Mouse (Mus musculus) heart, adult 2 months (tissue): ENCODE data around the gene Mocs1. TPM values are rescaled to one million over a fixed set of nuclear protein-coding genes. Genes with fewer than 3 reads are reported as not detected.

Source experiments
- DNase-seq, 2 experiments: peaks; one replicate each; pipeline ENCODE4 v3.0.0; 2021
- H3K27ac ChIP-seq: fragments of 200-600 bp; 2 replicates; pipeline ENCODE4 v1.8.1; 2022
- H3K27me3 ChIP-seq: fragments of 200-500 bp; 2 replicates; pipeline ENCODE4 v1.6.1; 2012; ENCODE audit warnings: mild to moderate bottlenecking, low read length, inconsistent platforms, mixed read lengths; ENCODE audit not compliant: control insufficient read depth, insufficient read depth
- H3K36me3 ChIP-seq: fragments of 200-500 bp; 2 replicates; pipeline ENCODE4 v1.6.1; 2012; ENCODE audit warnings: low read length, inconsistent platforms; ENCODE audit not compliant: control insufficient read depth, insufficient read depth
- H3K4me1 ChIP-seq: fragments of 200-500 bp; 2 replicates; pipeline ENCODE4 v1.6.1; 2011; ENCODE audit warnings: low read length; ENCODE audit not compliant: control insufficient read depth, insufficient read depth
- H3K4me3 ChIP-seq: fragments of 200-600 bp; 2 replicates; pipeline ENCODE4 v1.8.1; 2022
- H3K79me2 ChIP-seq: fragments of 200-500 bp; replicated peaks from 2 replicates; pipeline ENCODE4 v1.6.1; 2012; ENCODE audit warnings: mild to moderate bottlenecking, inconsistent platforms, low read length, moderate library complexity, mixed read lengths; ENCODE audit not compliant: control insufficient read depth, insufficient read depth
- H3K9ac ChIP-seq: fragments of 200-500 bp; 2 replicates; pipeline ENCODE4 v1.6.1; 2012; ENCODE audit warnings: low read depth, mild to moderate bottlenecking, control low read depth, inconsistent platforms, low read length, mixed read lengths
- CTCF ChIP-seq: fragments of 200-600 bp; IDR thresholded peaks from 2 replicates; pipeline ENCODE4 v1.8.1; 2022; ENCODE audit warnings: antibody characterized with exemption, mild to moderate bottlenecking, moderate library complexity
- EP300 ChIP-seq: fragments of 200-500 bp; IDR thresholded peaks from 2 replicates; pipeline ENCODE4 v1.6.1; 2011; ENCODE audit warnings: low read depth, low read length, control low read depth; ENCODE audit not compliant: insufficient read depth
- POLR2A ChIP-seq: fragments of 200-500 bp; IDR thresholded peaks from 2 replicates; pipeline ENCODE4 v1.6.1; 2011; ENCODE audit warnings: mild to moderate bottlenecking, low read depth, low read length, control low read depth; ENCODE audit not compliant: insufficient read depth
- WGBS: fragments of 180-500 bp; shearing (Covaris S2); methylation state at CpG from one replicate; pipeline ENCODE4 v1.1.7; 2018; 5-methylcytosine and 5-hydroxymethylcytosine counted together
- intact Hi-C: fragments of 180-260 bp; cut with DNase I; formaldehyde crosslinking; loops from one replicate; pipeline ENCODE4 v1.15.1; 2025
- long read RNA-seq: library from polyadenylated mRNA; stranded (forward); transcript quantifications from one replicate; pipeline ENCODE4 v2.0.0, GENCODE M21; 2021
- polyA plus RNA-seq: library from polyadenylated mRNA; depleted of rRNA; stranded (reverse); fragments of >200 nt; gene quantifications from 2 replicates; pipeline ENCODE4 v1.2.3, GENCODE M21; 2012; rRNA removed
- total RNA-seq, 2 experiments: library from RNA; stranded (reverse); gene quantifications; 2 replicates each; pipeline ENCODE4 v1.2.3; 2021

The Mocs1 gene
- total RNA-seq (10 to 100 TPM; 19.2 to 20.9 TPM), polyA plus RNA-seq (11.7 and 13.4 TPM in 2 replicates)
- long read RNA-seq, partial matches to known transcripts, result 0 of 2 reads
- long read RNA-seq, other reads (novel, unspliced or antisense), result 1 of 2 reads

- intact Hi-C loops, result no loop called here
- under 1% methylated on average over 28 of the region's 28 CpGs for WGBS
- no peaks in the 10 kb centered on the region for H3K27me3 ChIP-seq
Observed at GRCm38 (mm10) chr17:49428239-49428688, at the start of gene Mocs1. TSS of gene Mocs1 (plus strand) at chr17:49428362.

GRCm38 (mm10) chr17:49379645-49380044 is 48.5 kb upstream of the Mocs1 start:
- Histone ChIP-seq H3K27ac (no peak overlapping the region), H3K9ac (no peak overlapping the region), H3K4me1 (peaks cover 1% of the 10 kb centered on the region), H3K79me2 (no peaks in the 10 kb centered on the region), H3K4me3 (no peak overlapping the region), H3K27me3 (no peaks in the 10 kb centered on the region), H3K36me3 (no peaks in the 10 kb centered on the region)
- 91% methylated on average over 4 of the region's 4 CpGs for WGBS
- TF ChIP-seq EP300 (no peak), CTCF (no peak), POLR2A (no peak)
- no peak for DNase-seq
- intact Hi-C loops, result no loop called here

More at GRCm38 (mm10) chr17:49428239-49428688, at the start of gene Mocs1:
- Histone ChIP-seq H3K27ac (peak within 1 kb of the TSS; percentile 96), H3K79me2 (no peaks in the 10 kb centered on the region), H3K4me3 (peak within 1 kb of the TSS; percentile 92), H3K9ac (peak within 1 kb of the TSS; percentile 93), H3K36me3 (peaks cover 3% of the 10 kb centered on the region; the same call in 1 of the 2 replicates), H3K4me1 (peaks cover 23% of the 10 kb centered on the region)
- DNase-seq, result peak; percentile 96 to 97
- TF ChIP-seq CTCF (no peak), POLR2A (peak; percentile 92), EP300 (0 out of 2 replicates have a peak, but pooled peaks have one; percentile 65)

GRCm38 (mm10) chr17:49384217-49384943 is 43.8 kb upstream of the Mocs1 start:
- Histone ChIP-seq H3K36me3 (no peaks in the 10 kb centered on the region), H3K9ac (no peak overlapping the region), H3K4me3 (no peak overlapping the region), H3K27ac (no peak overlapping the region), H3K79me2 (no peaks in the 10 kb centered on the region), H3K27me3 (no peaks in the 10 kb centered on the region), H3K4me1 (peaks cover 1% of the 10 kb centered on the region)
- DNase-seq, result no peak
- TF ChIP-seq POLR2A, result no peak
- no peak for TF ChIP-seq EP300
- no peak for TF ChIP-seq CTCF
- WGBS, result 28% methylated on average over 6 of the region's 6 CpGs
- intact Hi-C loops, result no loop called here

GRCm38 (mm10) chr17:49387741-49388140 is 40.4 kb upstream of the Mocs1 start:
- Histone ChIP-seq H3K27me3 (no peaks in the 10 kb centered on the region), H3K27ac (no peak overlapping the region), H3K79me2 (no peaks in the 10 kb centered on the region), H3K4me3 (no peak overlapping the region), H3K36me3 (no peaks in the 10 kb centered on the region), H3K4me1 (peaks cover 1% of the 10 kb centered on the region), H3K9ac (no peak overlapping the region)
- DNase-seq, result no peak
- 69% methylated on average over 2 of the region's 2 CpGs for WGBS
- intact Hi-C loops, result no loop called here
- TF ChIP-seq CTCF (no peak), POLR2A (no peak), EP300 (no peak)

- no peak for DNase-seq
- no peaks in the 10 kb centered on the region for H3K27me3 ChIP-seq
- intact Hi-C loops, result no loop called here
- WGBS, result 22% methylated on average over 1 of the region's 1 CpGs
- no peak overlapping the region for H3K9ac ChIP-seq
- no peak overlapping the region for H3K4me3 ChIP-seq
- TF ChIP-seq EP300 (no peak), CTCF (no peak), POLR2A (no peak)
- H3K36me3 ChIP-seq, result no peaks in the 10 kb centered on the region
- no peaks in the 10 kb centered on the region for H3K79me2 ChIP-seq
- no peak overlapping the region for H3K27ac ChIP-seq
- no peaks in the 10 kb centered on the region for H3K4me1 ChIP-seq
Observed at GRCm38 (mm10) chr17:49392751-49393150, 35.4 kb upstream of the Mocs1 start.

- Histone ChIP-seq H3K79me2 (no peaks in the 10 kb centered on the region), H3K27ac (no peak overlapping the region), H3K4me3 (no peak overlapping the region), H3K27me3 (no peaks in the 10 kb centered on the region), H3K9ac (no peak overlapping the region), H3K4me1 (no peaks in the 10 kb centered on the region), H3K36me3 (no peaks in the 10 kb centered on the region)
- intact Hi-C loops, result no loop called here
- no peak for TF ChIP-seq POLR2A
- TF ChIP-seq CTCF, result peak; percentile 47
- TF ChIP-seq EP300, result no peak
- DNase-seq, result no peak
- WGBS, result 38% methylated on average over 1 of the region's 1 CpGs
Observed at GRCm38 (mm10) chr17:49394836-49395235, 33.3 kb upstream of the Mocs1 start.
